Mouse (Mus musculus): ENCODE data around the gene Erc2. TPM values are rescaled to one million over a fixed set of nuclear protein-coding genes. Genes with fewer than 3 reads are reported as not detected.

Erc2 gene
- total RNA-seq, 2 experiments from 2014 or later: 0.36 to 0.41 TPM

DNA sequence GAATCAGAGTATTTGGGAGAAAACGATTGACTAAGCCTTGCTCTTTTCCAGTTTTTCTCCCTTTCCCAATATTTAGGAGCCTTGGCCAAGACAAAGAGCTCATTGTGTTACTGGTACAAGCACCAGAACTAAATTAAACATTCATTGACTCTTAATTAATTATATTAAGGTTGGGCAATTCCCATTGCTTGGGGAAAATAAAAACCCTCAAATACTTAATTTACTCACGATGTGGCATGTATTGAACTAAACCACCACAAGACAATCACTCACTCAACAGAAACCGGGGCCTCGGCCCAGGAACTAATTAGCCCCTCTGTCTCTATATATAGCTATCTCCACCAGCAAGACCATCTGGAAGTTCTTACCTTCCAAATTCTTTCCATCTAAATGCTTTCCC lies 740.1 kb downstream of the Erc2 start:
- H3K4me3 ChIP-seq: no peak overlapping the region
- intact Hi-C loops (cut with DNase I): no loop called here
- H3K27ac ChIP-seq: no peak overlapping the region
- TF ChIP-seq CTCF (IDR thresholded peaks at IDR 0.05): no peak
- DNase-seq: no peak

DNA sequence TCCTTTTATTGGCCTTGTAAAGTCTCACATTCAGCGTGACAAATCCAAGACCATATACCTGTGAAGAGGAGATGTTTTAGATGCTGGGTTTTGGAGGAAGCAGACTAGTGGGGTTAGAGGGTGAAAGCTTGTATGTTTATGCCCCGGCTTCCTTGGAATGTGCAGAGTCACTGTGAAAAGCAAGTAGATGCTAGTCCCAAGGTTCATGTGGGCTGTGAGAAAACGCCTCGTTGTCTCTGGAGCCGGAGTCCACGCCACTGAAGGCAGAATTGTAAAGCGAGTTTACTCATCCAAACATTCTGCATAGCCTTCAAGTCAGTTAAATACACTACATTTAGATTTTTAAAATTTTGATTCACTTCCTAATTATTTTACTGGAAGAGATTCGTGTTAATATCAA lies 748.5 kb downstream of the Erc2 start:
- intact Hi-C loops (cut with DNase I): no loop called here
- DNase-seq: no peak
- no peak overlapping the region for H3K4me3 ChIP-seq
- TF ChIP-seq CTCF (IDR thresholded peaks at IDR 0.05): no peak
- H3K27ac ChIP-seq: no peak overlapping the region

DNA sequence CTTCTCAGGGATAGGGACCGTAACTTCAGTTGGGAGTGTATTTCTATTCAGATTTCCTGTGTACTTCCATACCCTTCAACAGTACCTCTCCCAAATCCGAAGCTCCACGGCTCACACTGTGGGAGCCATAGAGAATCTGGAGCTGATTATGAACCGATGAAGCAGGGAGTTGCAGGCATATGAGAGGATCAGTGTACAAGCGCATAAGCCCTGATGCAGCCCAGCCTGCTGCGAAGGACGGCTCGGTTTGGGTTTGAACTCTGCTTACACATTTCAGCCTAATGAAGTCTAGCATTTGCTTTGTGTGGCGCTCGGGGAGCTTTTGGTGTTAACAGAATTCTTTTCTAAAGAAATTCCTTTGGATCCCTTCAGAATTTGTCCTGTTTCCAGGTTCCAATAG lies 749.4 kb downstream of the Erc2 start:
- intact Hi-C loops (cut with DNase I): no loop called here
- Histone ChIP-seq H3K4me3 (no peak overlapping the region), H3K27ac (no peak overlapping the region)
- DNase-seq: no peak
- TF ChIP-seq CTCF (IDR thresholded peaks at IDR 0.05): no peak

DNA sequence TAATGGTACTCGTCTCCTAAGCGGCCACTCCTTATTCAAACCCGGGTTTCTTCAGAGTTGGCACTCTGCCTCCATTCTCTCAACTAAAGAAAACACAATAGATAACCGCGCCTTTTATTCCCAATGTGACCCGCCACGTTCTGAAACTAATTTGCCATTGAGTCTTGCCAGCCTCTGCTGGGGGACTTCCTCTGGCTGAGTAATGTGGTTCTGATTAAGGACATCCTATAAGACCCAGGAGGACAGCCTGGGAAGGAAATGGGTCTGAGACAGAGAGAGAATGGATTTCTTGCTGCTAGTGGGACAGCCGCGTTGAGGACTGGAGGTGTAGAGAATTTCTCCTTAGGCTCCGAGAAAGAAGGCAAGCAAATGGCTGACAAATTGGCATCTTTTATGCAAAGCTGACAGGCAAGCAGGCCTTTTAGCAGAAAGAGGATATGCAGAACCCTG lies 753.4 kb downstream of the Erc2 start:
- no peak for TF ChIP-seq CTCF (IDR thresholded peaks at IDR 0.05)
- Histone ChIP-seq H3K27ac (no peak overlapping the region), H3K4me3 (no peak overlapping the region)
- intact Hi-C loops (cut with DNase I): no loop called here
- no peak for DNase-seq

DNA sequence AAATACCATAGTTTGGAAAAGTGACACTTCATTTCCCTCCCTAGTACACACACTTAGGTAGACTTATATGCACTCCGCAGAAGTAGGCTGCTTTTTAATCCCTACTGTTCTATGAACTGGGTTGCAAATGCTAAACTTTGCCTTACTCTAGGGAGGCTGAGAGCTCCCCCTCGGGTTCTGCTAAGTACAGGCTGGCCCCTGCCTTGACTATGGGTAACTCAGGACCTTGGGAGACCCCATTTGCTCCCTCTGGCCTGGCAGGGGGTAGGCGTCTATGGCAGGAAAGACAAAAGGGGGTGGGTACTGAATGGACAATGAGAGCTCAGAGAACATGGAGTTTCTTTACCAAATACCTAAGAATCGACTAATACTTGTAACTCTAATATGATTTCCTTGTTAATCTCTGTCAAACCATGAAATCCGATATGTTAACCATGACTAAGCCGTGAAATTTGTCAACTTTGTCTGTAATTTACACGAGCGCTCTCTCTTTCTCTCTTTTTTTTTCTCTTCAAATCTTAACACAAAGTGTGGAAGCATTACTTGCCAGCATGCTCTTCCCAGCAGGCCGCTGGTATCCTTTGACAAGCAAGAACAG lies 754.1 kb downstream of the Erc2 start:
- intact Hi-C loops (cut with DNase I): no loop called here
- no peak for TF ChIP-seq CTCF (IDR thresholded peaks at IDR 0.05)
- DNase-seq: no peak
- H3K4me3 ChIP-seq: no peak overlapping the region
- no peak overlapping the region for H3K27ac ChIP-seq

DNA sequence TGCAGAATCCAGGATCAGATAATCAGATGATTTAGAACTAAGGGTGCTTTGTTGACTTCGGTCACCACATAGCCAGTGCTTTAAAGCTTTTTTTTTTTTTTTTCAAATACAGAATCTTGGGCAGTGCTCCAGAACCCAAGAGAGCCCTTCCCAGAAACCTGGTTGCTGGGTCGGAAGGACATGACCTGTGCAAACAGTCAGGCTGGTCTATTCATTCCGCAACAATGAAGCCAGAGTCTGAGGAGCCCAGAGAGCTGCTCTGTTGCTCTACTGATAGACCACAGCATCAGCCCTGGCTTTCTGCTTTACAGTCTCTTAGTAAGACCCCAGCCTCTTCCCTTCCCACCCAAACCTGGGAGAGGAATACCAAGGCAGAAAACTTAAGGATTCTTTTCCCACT lies 755.3 kb downstream of the Erc2 start:
- H3K27ac ChIP-seq: no peak overlapping the region
- intact Hi-C loops (cut with DNase I): no loop called here
- no peak for DNase-seq
- TF ChIP-seq CTCF (IDR thresholded peaks at IDR 0.05): no peak
- no peak overlapping the region for H3K4me3 ChIP-seq

DNA sequence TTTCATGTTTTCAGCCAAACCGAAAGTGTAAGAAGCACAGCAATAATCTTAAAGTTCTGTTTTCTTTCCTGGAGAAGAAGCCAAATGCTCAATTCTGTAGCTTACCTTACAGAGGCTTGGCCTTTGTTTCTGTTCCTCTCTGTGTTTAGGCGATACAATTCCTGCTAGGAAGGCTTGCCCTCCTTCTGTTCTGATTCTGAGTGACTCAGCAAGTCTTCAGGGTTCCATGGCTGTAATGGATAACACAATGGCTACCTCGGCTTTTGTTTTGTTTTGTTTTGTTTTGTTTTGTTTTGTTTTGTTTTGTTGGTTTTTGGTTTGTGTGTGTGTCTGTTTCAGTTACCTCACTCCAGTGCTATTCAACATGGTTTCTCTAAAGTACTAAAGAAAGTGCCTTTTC lies 757.9 kb downstream of the Erc2 start:
- H3K27ac ChIP-seq: no peak overlapping the region
- no peak for TF ChIP-seq CTCF (IDR thresholded peaks at IDR 0.05)
- no peak overlapping the region for H3K4me3 ChIP-seq
- DNase-seq: no peak
- intact Hi-C loops (cut with DNase I): no loop called here

DNA sequence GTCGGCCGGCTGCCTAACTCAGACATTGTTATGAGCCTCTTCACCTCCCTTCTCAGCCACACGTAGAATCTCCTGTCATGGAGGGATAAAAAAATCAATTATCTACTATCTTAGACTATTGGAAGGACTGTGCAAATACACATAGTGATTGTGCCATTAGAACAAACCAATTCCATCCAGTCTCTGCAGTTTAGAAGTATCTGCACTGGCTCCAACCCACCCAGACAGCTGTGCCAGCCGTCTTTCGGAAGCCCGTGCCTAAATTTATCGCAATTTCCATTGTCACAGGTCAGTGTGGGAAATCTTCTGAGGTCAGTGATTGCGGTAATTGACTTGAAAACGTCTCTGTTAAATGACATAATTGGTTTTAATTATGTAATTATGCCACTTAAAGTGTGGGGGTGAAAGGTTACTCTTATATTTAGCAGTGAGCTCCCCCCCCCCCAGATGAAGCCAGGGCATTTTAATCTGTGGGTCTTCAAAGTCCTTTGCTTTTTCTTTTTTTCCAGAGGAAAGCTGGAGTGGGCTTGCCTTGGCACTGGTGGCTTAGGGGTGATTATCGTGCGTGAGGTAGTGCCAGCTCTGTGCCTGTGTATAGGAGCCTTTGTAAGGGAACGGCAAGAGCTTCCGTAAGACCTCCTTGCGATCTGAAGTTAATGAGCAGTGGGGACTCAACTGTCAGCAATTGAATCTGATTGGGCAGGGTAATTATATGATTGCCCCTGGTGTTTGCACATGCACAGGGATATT lies 759.7 kb downstream of the Erc2 start:
- no peak for TF ChIP-seq CTCF (IDR thresholded peaks at IDR 0.05)
- intact Hi-C loops (cut with DNase I): no loop called here
- DNase-seq: no peak

DNA sequence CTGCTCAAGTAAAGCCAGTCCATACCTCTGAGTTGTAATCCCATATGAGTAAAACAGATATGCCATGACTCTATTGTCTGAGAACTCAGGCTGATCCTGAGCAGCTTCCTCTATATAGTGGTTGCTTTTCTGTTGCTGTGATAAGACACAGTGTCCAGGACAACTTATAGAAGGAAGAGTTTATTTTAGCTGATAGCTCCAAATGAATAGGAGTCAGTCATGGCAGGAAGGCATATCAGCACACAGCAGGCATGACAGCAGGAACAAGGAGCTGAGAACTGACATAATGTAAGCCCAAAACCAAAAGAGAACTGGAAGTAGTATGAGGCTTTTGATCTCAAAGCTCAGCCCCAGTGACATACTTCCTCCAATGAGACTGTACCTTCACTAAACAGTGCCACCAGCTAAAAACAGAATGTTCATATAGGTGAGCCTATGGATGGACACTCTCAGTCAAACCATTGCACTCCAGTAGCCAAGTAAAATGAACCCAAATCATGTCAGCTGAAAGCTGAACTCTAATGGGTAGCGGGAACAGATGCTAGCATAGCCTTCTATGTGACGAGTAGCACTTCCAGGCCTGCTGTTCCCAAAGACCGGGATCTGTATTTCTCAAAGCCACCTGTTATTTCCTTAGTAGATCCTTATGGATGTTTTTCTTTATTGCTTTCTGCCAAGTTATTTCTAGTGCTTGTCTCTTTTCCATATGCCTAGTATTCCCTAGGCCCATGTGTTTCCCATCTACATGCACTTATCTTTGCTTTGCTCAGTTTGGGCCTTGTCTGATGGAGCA lies 764.8 kb downstream of the Erc2 start:
- no peak overlapping the region for H3K27ac ChIP-seq
- intact Hi-C loops (cut with DNase I): no loop called here

More for the DNA sequence above, 759.7 kb downstream of the Erc2 start:
- H3K4me3 ChIP-seq: no peak overlapping the region
- no peak overlapping the region for H3K27ac ChIP-seq

DNA sequence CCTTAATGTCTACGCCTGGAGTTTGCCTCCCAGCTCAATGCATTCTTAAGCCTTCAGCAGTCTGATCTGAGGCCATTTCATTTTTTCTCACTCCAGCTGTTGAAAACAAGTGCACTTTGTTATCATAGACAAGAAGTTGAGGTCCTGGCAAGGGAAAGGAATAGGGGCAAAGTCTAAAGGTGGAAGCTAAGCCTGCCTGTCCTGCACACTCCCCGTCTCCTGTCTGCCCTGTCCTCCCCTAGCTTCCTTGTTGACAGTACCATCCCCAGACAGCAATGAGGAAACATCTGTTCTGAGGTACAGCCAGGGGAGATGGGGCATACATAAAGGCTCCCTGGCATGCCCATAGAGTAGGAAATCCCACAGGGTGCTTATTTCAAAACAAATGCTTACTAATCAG lies 776.7 kb downstream of the Erc2 start:
- DNase-seq: no peak
- intact Hi-C loops (cut with DNase I): no loop called here
- no peak for TF ChIP-seq CTCF (IDR thresholded peaks at IDR 0.05)
- Histone ChIP-seq H3K4me3 (no peak overlapping the region), H3K27ac (no peak overlapping the region)

More for the DNA sequence above, 764.8 kb downstream of the Erc2 start:
- DNase-seq: no peak
- TF ChIP-seq CTCF (IDR thresholded peaks at IDR 0.05): no peak
- no peak overlapping the region for H3K4me3 ChIP-seq

DNA sequence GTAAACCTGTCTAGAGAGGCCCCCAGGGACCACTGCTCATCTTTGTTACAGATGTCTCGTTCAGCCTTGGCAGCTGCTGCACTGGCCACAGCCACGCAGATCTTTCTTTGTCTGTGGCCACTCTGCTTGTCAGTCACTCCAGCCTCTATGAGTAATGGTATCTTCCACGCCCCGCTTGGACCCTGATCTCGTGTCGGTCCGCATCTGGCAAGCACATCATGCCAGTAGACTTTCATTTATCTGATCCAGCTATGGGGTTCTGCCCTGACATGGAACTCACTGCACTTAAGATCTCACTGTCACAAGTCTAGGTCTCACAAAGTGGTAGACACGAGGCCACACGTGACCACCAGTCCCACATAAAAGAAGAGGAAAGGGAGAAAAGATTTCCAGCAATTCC lies 777.7 kb downstream of the Erc2 start:
- H3K27ac ChIP-seq: no peak overlapping the region
- TF ChIP-seq CTCF (IDR thresholded peaks at IDR 0.05): no peak
- intact Hi-C loops (cut with DNase I): no loop called here

DNA sequence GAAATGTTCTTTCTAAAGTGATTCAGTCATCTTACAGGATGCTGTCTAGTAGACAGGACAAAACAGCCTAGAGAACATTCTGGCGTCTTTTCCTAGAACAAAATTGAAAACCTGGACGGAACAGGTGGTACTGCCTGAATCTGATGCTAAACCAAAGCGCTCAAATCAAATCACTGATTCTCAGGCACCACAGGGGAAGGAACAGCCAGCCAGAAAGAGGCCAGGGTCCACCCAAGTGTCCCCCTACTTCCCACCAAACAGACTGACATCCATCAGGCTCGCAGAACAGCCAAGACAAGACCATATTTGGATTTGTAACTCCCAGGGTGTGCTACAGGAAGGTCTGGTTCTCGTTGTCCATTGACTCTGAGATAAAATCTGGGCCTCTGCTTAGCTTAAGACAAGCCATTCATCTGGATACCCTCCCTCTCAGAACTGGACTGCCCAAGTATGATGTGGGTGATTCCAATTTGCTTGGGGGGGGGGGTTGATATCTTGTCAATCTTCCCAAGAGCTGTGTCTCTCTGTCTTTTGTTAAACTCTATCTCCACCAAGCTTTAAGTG lies 783.1 kb downstream of the Erc2 start:
- no peak overlapping the region for H3K27ac ChIP-seq
- no peak for DNase-seq
- intact Hi-C loops (cut with DNase I): no loop called here
- H3K4me3 ChIP-seq: no peak overlapping the region
- no peak for TF ChIP-seq CTCF (IDR thresholded peaks at IDR 0.05)

More for the DNA sequence above, 777.7 kb downstream of the Erc2 start:
- H3K4me3 ChIP-seq: no peak overlapping the region
- no peak for DNase-seq

DNA sequence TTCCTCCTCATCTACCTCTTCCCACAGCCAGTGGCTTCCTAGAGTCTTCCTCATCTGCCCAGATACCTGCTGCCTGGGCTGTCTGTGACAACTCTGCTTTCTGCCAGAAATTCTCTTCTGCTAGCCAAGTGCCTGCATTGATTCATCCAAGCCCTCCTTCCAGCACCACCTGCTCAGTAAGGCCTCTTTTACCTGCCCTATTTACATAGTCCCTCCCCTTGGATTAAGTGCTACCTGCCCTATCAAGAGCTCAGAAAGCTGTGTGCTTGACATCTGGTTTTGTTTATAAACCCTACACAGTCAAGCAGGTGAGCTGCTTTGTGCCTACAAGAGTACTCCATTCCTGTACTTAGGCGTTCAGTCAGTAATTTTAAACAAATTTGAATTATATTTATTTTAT lies 787.2 kb downstream of the Erc2 start:
- no peak overlapping the region for H3K27ac ChIP-seq
- no peak for DNase-seq
- no peak overlapping the region for H3K4me3 ChIP-seq
- intact Hi-C loops (cut with DNase I): no loop called here
- no peak for TF ChIP-seq CTCF (IDR thresholded peaks at IDR 0.05)

Data from gastrocnemius, adult 2 months (tissue).